Mouse (Mus musculus) gastrocnemius, adult 18-20 months (tissue): ENCODE data around the gene St7l. TPM values are rescaled to one million over a fixed set of nuclear protein-coding genes. Genes with fewer than 3 reads are reported as not detected.

Experiments used
- DNase-seq: peaks from one replicate; pipeline ENCODE4 v3.0.0; 2021; ENCODE audit warnings: low spot score
- total RNA-seq, 2 experiments: library from RNA; stranded (reverse); gene quantifications; 2 replicates each; pipeline ENCODE4 v1.2.3; 2021

St7l gene
- total RNA-seq, 2 experiments from 2014 or later: 19.1 to 27.4 TPM

DNA sequence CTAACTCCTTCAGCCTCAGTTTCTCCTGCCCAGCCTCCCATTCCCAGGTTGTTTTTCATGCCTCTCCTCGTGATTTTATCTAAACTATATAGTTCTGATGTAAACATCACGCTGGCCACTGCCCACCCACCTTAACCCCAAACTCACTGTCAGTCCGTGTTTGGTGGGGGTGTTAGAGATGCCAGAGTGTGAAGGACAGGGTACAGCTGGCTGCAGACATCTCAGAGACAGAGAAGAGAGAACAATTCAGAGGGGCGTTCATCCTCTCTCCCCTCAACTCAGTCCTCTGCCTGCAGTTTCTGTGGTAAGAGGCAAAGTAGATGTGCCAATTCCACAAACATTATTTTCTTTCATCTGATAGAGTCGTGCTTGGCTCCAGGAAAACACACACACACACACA lies 99.1 kb downstream of the St7l start:
- no peak for DNase-seq

DNA sequence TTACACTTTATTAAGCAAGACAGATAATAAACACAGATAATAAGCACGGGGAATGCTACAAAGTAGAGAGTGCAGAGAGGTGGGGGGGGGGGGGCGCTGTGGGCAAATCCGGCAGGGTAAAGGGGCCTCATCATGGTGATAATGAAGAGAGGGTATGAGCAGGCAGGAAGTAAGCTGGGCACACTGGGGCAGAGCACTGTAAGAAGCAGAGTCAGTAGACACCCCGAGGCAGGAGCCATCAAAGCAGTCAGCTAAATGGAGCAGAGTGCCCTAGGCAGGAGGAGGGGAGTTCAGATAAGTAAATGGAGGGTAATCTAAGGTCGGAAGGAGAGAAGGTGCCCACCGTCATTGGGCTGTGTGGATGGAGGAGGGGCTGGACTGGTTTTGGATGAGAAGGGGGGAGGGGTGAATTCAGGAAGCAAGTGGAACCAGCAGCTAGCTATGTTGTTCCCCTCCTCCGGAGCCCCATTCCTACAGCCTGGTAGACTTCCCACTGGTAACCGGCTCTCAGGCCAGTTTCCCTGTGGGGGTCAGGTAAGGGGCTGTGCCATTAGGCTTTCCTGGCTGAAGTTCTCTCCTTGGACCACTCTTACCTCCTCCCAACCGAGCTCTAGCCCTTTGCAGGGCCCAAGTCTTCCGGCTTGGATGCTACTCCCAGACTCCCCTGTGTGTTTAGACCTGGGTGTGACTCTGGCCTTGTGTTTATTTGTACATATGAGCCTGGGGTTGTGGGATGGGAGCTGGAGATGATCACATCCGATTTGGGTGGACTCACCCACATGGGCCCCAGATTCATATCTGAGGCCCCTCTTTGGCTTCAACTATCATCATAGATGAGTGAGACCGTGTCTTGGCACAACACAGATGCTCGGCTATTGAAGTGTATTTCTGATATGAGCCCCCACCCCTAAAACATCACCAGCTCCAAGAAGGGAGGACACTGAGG lies 99.8 kb downstream of the St7l start:
- no peak for DNase-seq

DNA sequence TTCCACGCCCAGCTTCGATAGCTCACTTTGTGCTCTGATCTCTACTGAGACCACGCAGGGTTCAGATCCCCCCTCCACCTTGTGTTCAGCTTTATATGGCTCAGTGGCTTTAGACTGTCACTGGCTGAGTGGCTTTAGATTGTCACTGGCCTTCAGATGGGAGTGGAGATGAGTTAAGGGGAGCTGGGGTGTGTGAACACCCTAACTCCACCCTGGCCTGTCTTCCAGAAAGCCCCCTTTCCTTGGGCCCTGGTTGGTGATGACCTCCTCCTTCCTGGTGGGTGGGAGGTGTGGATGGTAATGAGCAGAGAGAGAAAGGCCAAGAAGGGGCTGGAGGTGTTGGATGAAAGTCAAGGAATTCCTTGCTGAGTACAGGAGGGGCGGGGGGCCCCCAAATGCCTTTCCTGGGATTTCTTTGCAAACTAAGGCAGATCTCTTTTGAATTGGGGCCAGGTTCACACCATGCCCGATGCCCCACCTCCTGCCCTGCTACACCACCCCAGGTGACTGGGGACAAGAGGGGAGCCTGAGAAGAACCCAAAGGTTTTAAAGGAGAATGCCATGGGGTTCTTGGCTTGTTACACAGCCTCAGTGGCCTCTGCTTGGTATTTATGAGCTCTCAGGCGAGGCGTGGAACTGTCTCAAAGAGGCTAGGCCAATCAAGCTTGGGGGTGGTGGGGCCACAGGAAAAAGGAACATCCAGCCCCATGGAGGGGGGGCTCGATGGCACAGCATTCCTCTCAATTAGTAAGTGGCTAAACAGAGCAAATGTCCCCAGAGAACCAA lies 101.5 kb downstream of the St7l start:
- DNase-seq: no peak

DNA sequence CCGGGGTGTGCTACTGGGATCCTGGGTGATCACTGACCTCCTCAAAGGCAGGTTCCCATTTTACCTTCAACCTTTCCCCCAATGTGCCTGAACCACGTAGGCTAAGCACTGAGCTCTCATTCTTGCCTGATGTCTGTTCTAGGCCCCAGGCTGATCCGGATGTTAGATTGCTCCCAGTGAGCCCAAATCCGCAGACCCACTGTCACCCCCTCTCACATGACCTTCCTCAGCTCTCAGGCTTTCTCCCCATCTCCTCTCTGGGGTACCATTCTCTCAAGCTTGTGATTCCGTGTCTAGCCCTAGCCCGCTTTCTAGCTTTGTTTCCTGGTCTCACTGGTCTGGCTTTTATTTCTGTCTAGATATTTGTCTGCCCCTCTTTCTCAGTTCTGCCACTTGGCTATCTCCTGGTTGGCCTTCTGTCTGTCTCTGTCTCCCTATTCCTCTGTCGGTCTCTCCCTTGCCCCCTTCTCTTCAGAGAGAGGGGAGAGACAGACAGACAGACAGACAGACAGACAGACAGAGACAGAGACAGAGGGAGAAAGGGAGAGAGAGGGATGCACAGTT lies 102.3 kb downstream of the St7l start:
- no peak for DNase-seq

DNA sequence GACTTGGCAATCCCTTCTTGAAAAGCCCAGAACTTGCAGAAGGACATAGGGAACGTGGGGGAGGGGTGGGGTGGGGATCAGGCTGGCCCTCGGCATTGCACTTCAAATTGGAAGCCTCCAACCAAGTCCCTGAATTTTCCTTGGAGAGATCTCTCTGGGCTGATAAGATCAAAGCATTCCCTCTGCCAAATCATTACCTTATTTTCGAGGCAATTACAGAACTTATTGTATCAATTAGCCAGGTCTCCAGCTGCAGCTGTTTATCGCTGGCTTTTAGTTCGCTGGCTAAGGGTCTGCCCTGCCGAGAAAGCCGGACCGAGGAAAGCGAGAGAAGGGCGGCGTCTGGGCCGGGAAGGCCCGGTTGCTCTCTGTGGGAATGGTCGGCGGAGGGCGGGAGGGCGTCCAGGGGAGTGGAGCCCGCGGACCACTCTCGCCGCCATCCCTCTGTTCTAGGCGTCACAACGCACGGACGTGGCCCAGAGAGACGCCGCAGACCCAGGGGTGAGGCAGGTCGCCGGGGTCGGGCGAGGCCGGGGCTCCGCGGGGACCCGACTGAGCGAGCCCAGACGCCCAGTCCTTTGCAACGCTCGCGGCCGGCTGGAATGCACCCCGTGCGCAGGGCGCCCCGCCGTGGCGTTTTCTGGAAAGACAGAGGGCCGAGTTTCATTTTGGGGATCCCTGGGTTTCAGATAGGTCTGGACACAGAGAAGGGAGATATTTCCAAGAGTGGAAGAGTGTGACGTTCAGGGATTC lies 103.9 kb downstream of the St7l start:
- peak; percentile 93 for DNase-seq

Other genes with a start within 250 kb of the St7l start
- gene Slc16a1, start 225.3 kb upstream of the St7l start, total RNA-seq: 10 to 100 TPM; 21.8 to 33.8 TPM
- gene Ppm1j, start 82.9 kb upstream of the St7l start, total RNA-seq: 10 to 100 TPM; 28.6 to 35.3 TPM
- gene Fam19a3, start 82.2 kb upstream of the St7l start, total RNA-seq: 1 to 10 TPM; 2.1 to 3.4 TPM
- 10 to 100 TPM; 36.1 to 41.4 TPM for gene Rhoc, start 75.6 kb upstream of the St7l start, total RNA-seq
- gene Mov10, start 45.4 kb upstream of the St7l start, total RNA-seq: 1 to 10 TPM in 1 of 2 experiments, under 1 TPM in 1; 0.71 to 1.6 TPM
- gene Capza1, start 500 bp downstream of the St7l start, total RNA-seq: 10 to 100 TPM; 20.1 to 21.0 TPM
- under 1 TPM; 0.21 to 0.31 TPM for gene Wnt2b, start 97.9 kb downstream of the St7l start, total RNA-seq
- 1 to 10 TPM; 5.8 to 6.3 TPM for gene Cttnbp2nl, start 189.1 kb downstream of the St7l start, total RNA-seq
- not detected for gene 4930564D02Rik, start 202.8 kb downstream of the St7l start, total RNA-seq